Mouse (Mus musculus) liver, embryonic 14.5 days (tissue): ENCODE data around the gene Rasgrp4.

Experiments
- CTCF ChIP-seq: IDR thresholded peaks from 2 replicates; pipeline ENCODE4 v1.5.1; 2016; ENCODE audit warnings: antibody characterized with exemption, low read depth, control low read depth
- EP300 ChIP-seq: IDR thresholded peaks from 2 replicates; pipeline ENCODE4 v1.6.1; 2016; ENCODE audit warnings: antibody characterized with exemption, low read depth

DNA sequence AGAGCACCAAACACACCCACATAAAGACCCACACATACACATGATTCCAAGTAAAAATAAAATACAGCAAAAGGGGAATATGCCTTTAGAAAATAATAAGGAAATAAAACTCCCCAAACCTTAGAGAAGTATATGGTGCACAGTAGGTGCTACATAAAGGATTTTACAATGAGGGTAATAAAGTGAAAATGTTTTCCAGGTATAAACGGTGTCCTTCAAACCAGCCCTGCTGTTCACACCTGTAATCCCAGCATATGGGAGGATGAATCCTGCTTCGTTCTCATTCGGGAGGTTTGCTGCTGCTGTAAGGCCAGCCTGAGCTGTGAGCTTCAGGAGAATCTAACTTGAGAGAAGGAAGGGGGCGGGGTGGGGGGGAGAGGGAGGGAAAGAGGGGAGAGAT, 421 bp upstream of the Rasgrp4 start:
- TF ChIP-seq CTCF (no peak), EP300 (no peak)
